Mouse (Mus musculus) liver, adult 2 months (tissue): ENCODE results near the gene Gm7579.

Experiments
- CTCF ChIP-seq: fragments of 200-500 bp; IDR thresholded peaks from 2 replicates; pipeline ENCODE4 v1.5.1; 2011; ENCODE audit warnings: low read depth, low read length, control low read depth
- POLR2A ChIP-seq: fragments of 200-500 bp; IDR thresholded peaks from 2 replicates; pipeline ENCODE4 v1.6.1; 2011; ENCODE audit warnings: low read length, control low read depth; ENCODE audit not compliant: insufficient read depth; ENCODE audit errors: extremely low read depth

GRCm38 (mm10) chr7:142240978-142241377 is 29.3 kb downstream of the Gm7579 start, which contains the start of gene Gm40460:
- TF ChIP-seq POLR2A (no peak), CTCF (no peak)
